Mouse (Mus musculus) CH12.LX (cell line): Measurements from ENCODE around the gene Sh3rf3. TPM values are rescaled to one million over a fixed set of nuclear protein-coding genes. Genes with fewer than 3 reads are reported as not detected.

ENCODE experiments used
- DNase-seq: peaks from one replicate; pipeline ENCODE4 v3.0.0-alpha.2; 2013; ENCODE audit errors: extremely low read depth
- H3K27ac ChIP-seq: 2 replicates; pipeline ENCODE4 v1.5.1; 2012; ENCODE audit warnings: low read depth, mild to moderate bottlenecking, control low read depth, moderate library complexity; ENCODE audit not compliant: insufficient read depth
- H3K27me3 ChIP-seq: replicated peaks from 2 replicates; pipeline ENCODE3; 2012; ENCODE audit warnings: inconsistent platforms
- H3K36me3 ChIP-seq, 2 experiments: replicated peaks in 1 of 2; 2 replicates each; pipeline versions ENCODE3 to v1.6.1; 2012; ENCODE audit warnings: inconsistent platforms in 1 of 2, low read length in 1 of 2, mild to moderate bottlenecking in 1 of 2, mixed read lengths in 1 of 2, moderate library complexity in 1 of 2; ENCODE audit not compliant: control insufficient read depth in 1 of 2, insufficient read depth in 1 of 2
- H3K4me1 ChIP-seq, 2 experiments: 2 replicates each; pipeline ENCODE4 v1.6.1; 2012; ENCODE audit warnings: inconsistent platforms in 1 of 2, moderate library complexity in 1 of 2; ENCODE audit not compliant: insufficient read depth in 2 of 2, control insufficient read depth in 1 of 2
- H3K4me2 ChIP-seq: 2 replicates; pipeline ENCODE4 v1.6.1; 2012; ENCODE audit warnings: low read depth, mild to moderate bottlenecking, control low read depth; ENCODE audit not compliant: poor library complexity, insufficient read depth, severe bottlenecking
- H3K4me3 ChIP-seq, 3 experiments: fragments of 150-350 bp in 1 of 3; sonication (generic) in 1 of 3; replicated peaks in 1 of 3; 2 replicates each; pipeline versions ENCODE3 to v1.5.1; 2011 to 2012; ENCODE audit warnings: low read depth in 2 of 3, low read length in 2 of 3, mild to moderate bottlenecking in 2 of 3, moderate library complexity in 2 of 3, control low read depth in 1 of 3, improper control_type of control experiment in 1 of 3, inconsistent platforms in 1 of 3, mixed read lengths in 1 of 3; ENCODE audit not compliant: poor library complexity in 1 of 3
- H3K79me2 ChIP-seq: replicated peaks from 2 replicates; pipeline ENCODE4 v1.6.1; 2012; ENCODE audit warnings: mild to moderate bottlenecking, moderate library complexity; ENCODE audit not compliant: control insufficient read depth, poor library complexity, insufficient read depth, severe bottlenecking; ENCODE audit errors: extremely low read depth
- H3K9ac ChIP-seq: 2 replicates; pipeline ENCODE4 v1.6.1; 2012; ENCODE audit warnings: low read depth, mild to moderate bottlenecking, control low read depth, moderate library complexity; ENCODE audit not compliant: insufficient read depth
- H3K9me3 ChIP-seq: replicated peaks from 2 replicates; pipeline ENCODE3; 2012; ENCODE audit warnings: low read length, inconsistent platforms, mixed read lengths
- CHD2 ChIP-seq: IDR thresholded peaks from 2 replicates; pipeline ENCODE4 v1.6.1; 2011; ENCODE audit warnings: low read length, improper control_type of control experiment
- CTCF ChIP-seq, 2 experiments: IDR thresholded peaks in 1 of 2; conservative IDR thresholded peaks in 1 of 2; 2 replicates each; pipeline ENCODE4 v1.5.1; 2011 to 2012; ENCODE audit warnings: low read depth in 2 of 2, low read length in 2 of 2, improper control_type of control experiment in 1 of 2, inconsistent platforms in 1 of 2, mild to moderate bottlenecking in 1 of 2, moderate library complexity in 1 of 2
- ETS1 ChIP-seq: conservative IDR thresholded peaks from 2 replicates; pipeline ENCODE4 v1.6.1; 2012; ENCODE audit warnings: low read depth, mild to moderate bottlenecking, inconsistent platforms, low read length, improper control_type of control experiment, moderate library complexity
- GABPA ChIP-seq: IDR thresholded peaks from 2 replicates; pipeline ENCODE4 v1.6.1; 2012; ENCODE audit warnings: low read depth, low read length, improper control_type of control experiment, inconsistent platforms; ENCODE audit not compliant: insufficient replicate concordance
- HCFC1 ChIP-seq: IDR thresholded peaks from 2 replicates; pipeline ENCODE4 v1.6.1; 2012; ENCODE audit warnings: low read depth, mild to moderate bottlenecking, inconsistent platforms, low read length, improper control_type of control experiment
- MAFK ChIP-seq: IDR thresholded peaks from 2 replicates; pipeline ENCODE4 v1.6.1; 2011; ENCODE audit warnings: low read length, improper control_type of control experiment; ENCODE audit not compliant: insufficient replicate concordance
- MEF2A ChIP-seq: IDR thresholded peaks from 2 replicates; pipeline ENCODE4 v1.6.1; 2014; ENCODE audit warnings: low read depth, mild to moderate bottlenecking, inconsistent platforms, low read length, improper control_type of control experiment, borderline replicate concordance
- MXI1 ChIP-seq: IDR thresholded peaks from 2 replicates; pipeline ENCODE4 v1.6.1; 2011; ENCODE audit warnings: mild to moderate bottlenecking, low read depth, low read length, improper control_type of control experiment
- NELFE ChIP-seq: IDR thresholded peaks from 2 replicates; pipeline ENCODE4 v1.6.1; 2011; ENCODE audit warnings: low read depth, low read length, improper control_type of control experiment
- NRF1 ChIP-seq: IDR thresholded peaks from 2 replicates; pipeline ENCODE4 v1.6.1; 2014; ENCODE audit warnings: low read depth, mild to moderate bottlenecking, inconsistent platforms, low read length, improper control_type of control experiment, moderate library complexity
- PAX5 ChIP-seq: IDR thresholded peaks from 2 replicates; pipeline ENCODE4 v1.6.1; 2012; ENCODE audit warnings: low read length, inconsistent platforms, mixed read lengths
- RAD21 ChIP-seq: IDR thresholded peaks from 2 replicates; pipeline ENCODE4 v1.6.1; 2011; ENCODE audit warnings: low read depth, mild to moderate bottlenecking, low read length, improper control_type of control experiment, moderate library complexity
- RCOR1 ChIP-seq: conservative IDR thresholded peaks from 2 replicates; pipeline ENCODE4 v1.6.1; 2012; ENCODE audit warnings: low read depth, mild to moderate bottlenecking, inconsistent platforms, low read length, improper control_type of control experiment
- SIN3A ChIP-seq: IDR thresholded peaks from 2 replicates; pipeline ENCODE4 v1.6.1; 2012; ENCODE audit warnings: low read length, improper control_type of control experiment, inconsistent platforms
- SMC3 ChIP-seq: IDR thresholded peaks from 2 replicates; pipeline ENCODE4 v1.6.1; 2011; ENCODE audit warnings: low read depth, low read length, improper control_type of control experiment
- TBP ChIP-seq: conservative IDR thresholded peaks from 2 replicates; pipeline ENCODE4 v1.6.1; 2011; ENCODE audit warnings: low read depth, low read length, improper control_type of control experiment
- UBTF ChIP-seq: IDR thresholded peaks from 2 replicates; pipeline ENCODE4 v1.6.1; 2012; ENCODE audit warnings: low read depth, mild to moderate bottlenecking, inconsistent platforms, low read length, improper control_type of control experiment, moderate library complexity
- USF1 ChIP-seq: IDR thresholded peaks from 2 replicates; pipeline ENCODE4 v1.6.1; 2014; ENCODE audit warnings: low read depth, mild to moderate bottlenecking, inconsistent platforms, low read length, improper control_type of control experiment
- USF2 ChIP-seq: conservative IDR thresholded peaks from 2 replicates; pipeline ENCODE4 v1.6.1; 2011; ENCODE audit warnings: low read depth, low read length, improper control_type of control experiment
- ZC3H11A ChIP-seq: IDR thresholded peaks from 2 replicates; pipeline ENCODE4 v1.6.1; 2012; ENCODE audit warnings: low read depth, mild to moderate bottlenecking, inconsistent platforms, low read length, improper control_type of control experiment
- ZKSCAN1 ChIP-seq: IDR thresholded peaks from 2 replicates; pipeline ENCODE4 v1.6.1; 2012; ENCODE audit warnings: low read depth, inconsistent platforms, low read length, improper control_type of control experiment, borderline replicate concordance
- ZNF384 ChIP-seq: IDR thresholded peaks from 2 replicates; pipeline ENCODE4 v1.6.1; 2012; ENCODE audit warnings: low read depth, low read length, improper control_type of control experiment, inconsistent platforms
- dilution Hi-C: fragments of 300-500 bp; cut with MboI; formaldehyde crosslinking; loops from 2 replicates; pipeline ENCODE4 v1.14.3; 2020; ENCODE audit warnings: low sequenced_read_pairs; ENCODE audit not compliant: extremely low pct_unique_long_range_greater_than_20kb, extremely low pct_ligation_motif_present
- in situ Hi-C: fragments of 300-500 bp; cut with MboI; formaldehyde crosslinking; loops from 3 replicates; pipeline ENCODE4 v1.14.3; 2019; ENCODE audit warnings: low sequenced_read_pairs, low pct_ligation_motif_present, low pct_unique_long_range_greater_than_20kb, mixed read lengths
- polyA plus RNA-seq: library from polyadenylated mRNA; unstranded; fragments of >175 nt; gene quantifications from 2 replicates; pipeline ENCODE4 v1.2.1, GENCODE M21; 2012; ENCODE audit warnings: low read depth; ENCODE audit not compliant: insufficient read length
- total RNA-seq, 2 experiments: library from RNA; depleted of rRNA; stranded (reverse); fragments of 300-350 nt in 1 of 2; fragments of >200 nt in 1 of 2; gene quantifications; 2 replicates each; pipeline ENCODE4 v1.2.3; 2012 to 2014

The Sh3rf3 gene
- total and polyA plus RNA-seq, 3 experiments: 0.13 to 0.64 TPM; not detected in 1

DNA sequence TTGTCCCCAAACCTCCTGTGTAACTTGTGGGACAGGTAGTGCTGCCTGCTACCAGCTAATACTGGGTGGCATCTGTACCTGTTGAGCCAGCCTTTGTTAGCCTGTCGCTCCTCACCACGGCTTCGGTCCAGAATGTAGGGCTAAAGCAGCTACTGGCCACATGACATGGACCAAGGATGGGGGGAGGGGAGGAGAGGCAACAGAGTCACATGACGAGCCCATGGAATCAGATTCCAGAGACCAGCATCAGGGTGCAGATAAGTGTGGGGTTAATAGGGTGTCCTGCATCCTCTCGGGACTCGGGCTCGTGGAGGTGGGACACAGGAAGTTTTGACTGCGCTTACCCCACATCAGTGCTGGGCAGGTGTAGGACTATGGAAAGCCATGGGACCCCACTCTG lies 292.7 kb downstream of the Sh3rf3 start:
- Histone ChIP-seq H3K27ac (no peak overlapping the region), H3K36me3 (no peaks in the 10 kb centered on the region), H3K27me3 (no peaks in the 10 kb centered on the region)
- no peak for TF ChIP-seq CTCF (conservative IDR thresholded peaks at IDR 0.05 in 1 of 2, IDR thresholded peaks at IDR 0.05 in 1 of 2; ENCODE audit: low read depth in 2 of 2, low read length in 2 of 2)
- no peak for TF ChIP-seq NRF1
- no peak for TF ChIP-seq NELFE
- TF ChIP-seq SIN3A: no peak
- no peak for TF ChIP-seq TBP
- no peak for TF ChIP-seq UBTF
- no peak for TF ChIP-seq MAFK
- TF ChIP-seq SMC3: no peak
- TF ChIP-seq CHD2: no peak
- TF ChIP-seq HCFC1: no peak
- no peak for TF ChIP-seq RCOR1
- no peak for TF ChIP-seq MXI1
- TF ChIP-seq USF1: no peak
- TF ChIP-seq USF2: no peak
- TF ChIP-seq ZNF384: no peak
- no peak for TF ChIP-seq PAX5
- no peak for TF ChIP-seq ZKSCAN1
- TF ChIP-seq GABPA: no peak
- no peak for TF ChIP-seq ZC3H11A
- TF ChIP-seq, all 38 proteins: peak for 0
- H3K4me2 ChIP-seq: no peak overlapping the region
- H3K9me3 ChIP-seq: peaks cover 4% of the 10 kb centered on the region
- peaks cover under 1 to 7% of the 10 kb centered on the region in 2 experiments; a peak in 2 of 4 replicates for H3K4me1 ChIP-seq
- DNase-seq: no peak
- dilution Hi-C loops (no loop called here), in situ Hi-C loops (no loop called here)
- H3K9ac ChIP-seq: no peak overlapping the region
- H3K4me3 ChIP-seq: no peak overlapping the region
- no peaks in the 10 kb centered on the region for H3K79me2 ChIP-seq

- TF ChIP-seq RCOR1 (no peak), ETS1 (no peak), MEF2A (no peak), RAD21 (no peak)
- in situ Hi-C loops (no loop called here), dilution Hi-C loops (no loop called here)
- Histone ChIP-seq H3K9me3 (peaks cover 6% of the 10 kb centered on the region), H3K4me2 (no peak overlapping the region), H3K4me3 (no peak overlapping the region), H3K27ac (no peak overlapping the region), H3K4me1 (peaks cover 7% of the 10 kb centered on the region in 2 experiments; a peak in 3 of 4 replicates), H3K79me2 (no peaks in the 10 kb centered on the region), H3K27me3 (no peaks in the 10 kb centered on the region), H3K9ac (no peak overlapping the region), H3K36me3 (no peaks in the 10 kb centered on the region)
- DNase-seq: no peak
These were observed 293.5 kb downstream of the Sh3rf3 start for GRCm38 (mm10) chr10:59106644-59107043.
